ENCODE assay signal across 10 mouse cellular contexts in the genomic region with DNA sequence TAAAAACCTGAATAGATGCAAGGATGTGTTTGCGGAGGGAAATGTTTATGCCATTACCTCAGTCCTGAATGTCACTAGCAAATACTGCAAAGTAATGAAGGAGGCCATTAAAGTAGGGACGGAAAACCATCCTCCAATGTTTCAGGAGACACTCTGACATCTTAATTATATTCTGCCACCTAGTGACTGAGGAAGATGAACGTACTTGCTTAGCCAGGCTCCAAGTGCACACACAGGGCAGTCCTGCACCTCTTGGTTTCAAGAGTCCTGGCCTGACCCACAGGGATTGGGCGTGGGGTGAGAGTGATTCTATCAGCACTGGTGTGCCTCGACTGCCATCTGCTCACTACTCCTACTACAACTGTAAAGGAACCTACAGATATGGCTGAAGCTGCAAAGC.
A peak's percentile ranks its signal among the peaks of the same experiment; 100 is the strongest.
DNase-seq lines count a peak whose midpoint lies in the region; ATAC-seq and TF ChIP-seq lines count a peak whose summit lies in the region.
"Had no signal": no experiment of that assay in that cellular context is flagged by ENCODE, and none has a peak within 500 bp of the region (broad histone marks: within the 10 kb centered on the region; RNA-seq: fewer than 3 reads in every experiment).

No protein-coding gene starts in this region.

- intact Hi-C loops in left cerebral cortex, postnatal 4 days (cut with DNase I), result loop anchor here (5.0 to 10.0 kb wide), 2 partner anchors 243 to 320 kb away; no protein-coding TSS in a partner anchor
- intact Hi-C loops in gastrocnemius, postnatal 14 days (cut with DNase I; ENCODE audit: low total_unique reads), result loop anchor here (2.0 kb wide), 1 partner anchor 238 kb away; no protein-coding TSS in a partner anchor

- H3K4me3 ChIP-seq in intestine, postnatal 0 days (ENCODE audit: low read depth, low read length), result no peak overlapping the region
- H3K4me3 ChIP-seq in intestine, embryonic 15.5 days (replicated peaks), result no peak overlapping the region
- no peak overlapping the region for H3K4me3 ChIP-seq in ES-Bruce4 (ENCODE audit: low read depth, low read length)
- H3K4me3 ChIP-seq in bone marrow, adult 2 months (replicated peaks; ENCODE audit: control insufficient read depth, low read depth, low read length), result no peak overlapping the region
- no peak overlapping the region for H3K4me3 ChIP-seq in hindbrain, embryonic 16.5 days (ENCODE audit: low read length)
- H3K4me3 ChIP-seq: erythroblast, embryonic 14.5 days; midbrain, embryonic 12.5 days had no signal

- H3K27me3 ChIP-seq in intestine, postnatal 0 days (replicated peaks; ENCODE audit: control insufficient read depth, insufficient read depth, low read length), result no peaks in the 10 kb centered on the region; the same call in 1 of the 2 replicates
- H3K27me3 ChIP-seq in intestine, embryonic 15.5 days (replicated peaks), result no peaks in the 10 kb centered on the region
- no peaks in the 10 kb centered on the region for H3K27me3 ChIP-seq in ES-Bruce4 (ENCODE audit: control insufficient read depth, insufficient read depth, low read length, poor library complexity, severe bottlenecking)
- H3K27me3 ChIP-seq in hindbrain, embryonic 16.5 days (replicated peaks; ENCODE audit: control insufficient read depth, insufficient read depth, low read length), result no peaks in the 10 kb centered on the region
- H3K27me3 ChIP-seq: midbrain, embryonic 12.5 days had no signal

- no peak for TF ChIP-seq EP300 in ES-Bruce4 (IDR thresholded peaks at IDR 0.05; ENCODE audit: insufficient read depth, low read depth, low read length)

- no peak overlapping the region for H3K27ac ChIP-seq in intestine, postnatal 0 days (ENCODE audit: low read depth, low read length)
- H3K27ac ChIP-seq in intestine, embryonic 15.5 days, result no peak overlapping the region
- H3K27ac ChIP-seq in ES-Bruce4 (ENCODE audit: insufficient read depth, low read length), result no peak overlapping the region
- no peak overlapping the region for H3K27ac ChIP-seq in bone marrow, adult 2 months (ENCODE audit: control insufficient read depth, insufficient read depth, low read depth, low read length, poor library complexity)
- H3K27ac ChIP-seq in hindbrain, embryonic 16.5 days (ENCODE audit: low read depth, low read length), result no peak overlapping the region
- H3K27ac ChIP-seq: midbrain, embryonic 12.5 days had no signal

- H3K4me2 ChIP-seq in intestine, postnatal 0 days (replicated peaks; ENCODE audit: low read depth), result no peak overlapping the region
- H3K4me2 ChIP-seq in intestine, embryonic 15.5 days (replicated peaks), result no peak overlapping the region
- no peak overlapping the region for H3K4me2 ChIP-seq in hindbrain, embryonic 16.5 days (ENCODE audit: low read length)
- H3K4me2 ChIP-seq: midbrain, embryonic 12.5 days had no signal

- H3K36me3 ChIP-seq in intestine, postnatal 0 days (ENCODE audit: control insufficient read depth, insufficient read depth), result no peaks in the 10 kb centered on the region
- no peaks in the 10 kb centered on the region for H3K36me3 ChIP-seq in intestine, embryonic 15.5 days
- H3K36me3 ChIP-seq in ES-Bruce4 (ENCODE audit: control insufficient read depth, insufficient read depth, low read length, poor library complexity, severe bottlenecking), result no peaks in the 10 kb centered on the region
- no peaks in the 10 kb centered on the region for H3K36me3 ChIP-seq in hindbrain, embryonic 16.5 days (ENCODE audit: control insufficient read depth, insufficient read depth, low read length)
- H3K36me3 ChIP-seq: midbrain, embryonic 12.5 days had no signal

- no peaks in the 10 kb centered on the region for H3K9me3 ChIP-seq in intestine, postnatal 0 days (ENCODE audit: control insufficient read depth)
- no peaks in the 10 kb centered on the region for H3K9me3 ChIP-seq in intestine, embryonic 15.5 days
- no peaks in the 10 kb centered on the region for H3K9me3 ChIP-seq in ES-Bruce4 (replicated peaks; ENCODE audit: control insufficient read depth, insufficient read depth, low read length, poor library complexity, severe bottlenecking)
- no peaks in the 10 kb centered on the region for H3K9me3 ChIP-seq in hindbrain, embryonic 16.5 days (ENCODE audit: control insufficient read depth, low read length)
- H3K9me3 ChIP-seq: midbrain, embryonic 12.5 days had no signal

- H3K9ac ChIP-seq in intestine, postnatal 0 days (ENCODE audit: low read depth, low read length), result no peak overlapping the region
- no peak overlapping the region for H3K9ac ChIP-seq in intestine, embryonic 15.5 days
- no peak overlapping the region for H3K9ac ChIP-seq in ES-Bruce4 (ENCODE audit: low read depth, poor library complexity, severe bottlenecking)
- no peak overlapping the region for H3K9ac ChIP-seq in hindbrain, embryonic 16.5 days (ENCODE audit: low read depth, low read length)
- H3K9ac ChIP-seq: midbrain, embryonic 12.5 days had no signal

- peak; percentile 71 for TF ChIP-seq CTCF in intestine, postnatal 0 days (IDR thresholded peaks at IDR 0.05; ENCODE audit: low read depth)
- TF ChIP-seq CTCF in ES-Bruce4 (IDR thresholded peaks at IDR 0.05; ENCODE audit: low read depth, low read length), result peak; percentile 30
- peak; percentile 24; the same call in 1 of the 2 replicates for TF ChIP-seq CTCF in bone marrow, adult 2 months (IDR thresholded peaks at IDR 0.05; ENCODE audit: control insufficient read depth, insufficient read depth, low read length)

- 29% methylated on average over 5 of the region's 5 CpGs for WGBS in intestine, postnatal 0 days
- WGBS in intestine, embryonic 15.5 days, result 40% methylated on average over 5 of the region's 5 CpGs
- WGBS in bone marrow, adult 2 months, result 33% methylated on average over 5 of the region's 5 CpGs
- 28% methylated on average over 5 of the region's 5 CpGs for WGBS in hindbrain, embryonic 16.5 days

- DNase-seq in left cerebral cortex, postnatal 4 days, result peak; percentile 10
- no peak for DNase-seq in thymus, postnatal 25 days
- DNase-seq in gastrocnemius, postnatal 14 days, result no peak

- no peak for TF ChIP-seq POLR2A in ES-Bruce4 (IDR thresholded peaks at IDR 0.05; ENCODE audit: insufficient read depth, low read length)
- TF ChIP-seq POLR2A in bone marrow, adult 2 months (IDR thresholded peaks at IDR 0.05; ENCODE audit: borderline replicate concordance, control insufficient read depth, low read depth, low read length), result no peak

- ATAC-seq in intestine, postnatal 0 days, result no peak
- no peak for ATAC-seq in intestine, embryonic 15.5 days
- ATAC-seq in hindbrain, embryonic 16.5 days, result peak; percentile 71

- H3K4me1 ChIP-seq in intestine, postnatal 0 days (replicated peaks; ENCODE audit: control insufficient read depth, insufficient read depth, low read length), result no peaks in the 10 kb centered on the region
- H3K4me1 ChIP-seq in intestine, embryonic 15.5 days (replicated peaks), result no peaks in the 10 kb centered on the region
- H3K4me1 ChIP-seq in ES-Bruce4 (ENCODE audit: control insufficient read depth, insufficient read depth, low read length), result peaks cover 2% of the 10 kb centered on the region
- H3K4me1 ChIP-seq in bone marrow, adult 2 months (ENCODE audit: control insufficient read depth, insufficient read depth, low read length), result no peaks in the 10 kb centered on the region; the same call in 1 of the 2 replicates
- no peaks in the 10 kb centered on the region for H3K4me1 ChIP-seq in hindbrain, embryonic 16.5 days (ENCODE audit: control insufficient read depth, insufficient read depth, low read depth, low read length)
- H3K4me1 ChIP-seq: midbrain, embryonic 12.5 days had no signal
